Mouse (Mus musculus) kidney, postnatal 36 days (tissue): ENCODE measurements around the gene Tas1r1.

Experiments
- DNase-seq, 2 experiments: peaks; one replicate each; pipeline ENCODE4 v3.0.0; 2021 to 2022; ENCODE audit warnings: mixed read lengths in 2 of 2

Gene Tas1r1

DNA sequence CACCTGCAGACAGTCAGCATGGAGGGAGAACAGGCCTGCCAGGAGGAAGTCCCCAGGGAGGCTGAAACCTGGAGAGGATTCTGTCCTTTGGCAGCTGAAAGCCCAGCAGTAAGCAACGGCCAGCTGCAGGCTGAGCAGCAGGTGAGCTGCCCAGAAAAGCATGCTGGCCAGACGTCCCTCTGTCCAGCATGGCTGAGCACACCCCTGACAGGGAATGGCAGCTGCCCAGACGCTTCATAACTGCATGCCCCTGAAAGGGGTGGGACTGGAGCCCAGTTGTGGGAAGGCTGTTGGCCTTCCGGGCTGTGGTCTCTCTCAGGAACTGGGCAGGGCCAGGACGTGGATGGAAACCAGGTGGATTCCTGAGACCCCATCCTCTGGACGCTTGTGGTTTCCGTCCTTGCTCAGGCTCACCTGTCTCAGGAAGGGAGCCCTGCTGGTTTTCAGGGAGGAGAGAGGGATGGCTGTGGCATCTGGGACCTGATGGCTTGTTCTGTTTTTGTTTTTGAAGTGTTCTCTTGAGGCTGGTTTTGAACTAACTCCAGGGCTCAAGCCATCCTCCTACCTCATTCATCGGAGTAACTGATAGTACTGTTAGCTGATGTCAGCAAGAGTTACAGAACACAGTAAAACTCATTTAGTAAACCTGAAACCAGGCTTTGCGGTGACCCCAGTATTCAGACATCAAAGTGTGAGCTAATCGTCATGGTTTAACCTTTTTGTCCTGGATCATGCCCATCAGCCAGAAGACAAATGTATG lies at the start of gene Tas1r1:
Gene Tas1r1, minus strand, starts transcription at position 344 of the 760 bp plus-strand sequence.
- DNase-seq: peak in 1 of 2 experiments; percentile 41

DNA sequence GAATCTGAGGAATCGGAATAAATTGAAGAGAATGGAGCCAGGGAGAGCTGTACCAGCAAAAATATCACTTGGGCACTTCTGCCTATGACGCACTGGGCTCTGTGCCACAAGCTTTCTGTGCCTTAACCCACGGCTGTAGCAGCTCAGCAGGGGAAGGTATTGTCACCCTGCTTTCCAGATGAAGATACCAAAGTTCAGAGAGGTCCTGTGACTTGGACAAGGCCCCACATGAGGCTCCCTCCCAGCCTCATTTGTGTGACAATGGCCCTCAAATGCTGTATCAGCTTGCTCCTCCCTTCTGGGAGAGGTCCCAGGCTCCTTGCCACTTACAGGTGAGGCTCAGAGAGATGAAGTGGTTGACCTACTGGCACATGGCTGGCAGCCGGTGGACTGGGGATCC lies 49.8 kb upstream of the Tas1r1 start:
- DNase-seq: peak; percentile 44 to 70

DNA sequence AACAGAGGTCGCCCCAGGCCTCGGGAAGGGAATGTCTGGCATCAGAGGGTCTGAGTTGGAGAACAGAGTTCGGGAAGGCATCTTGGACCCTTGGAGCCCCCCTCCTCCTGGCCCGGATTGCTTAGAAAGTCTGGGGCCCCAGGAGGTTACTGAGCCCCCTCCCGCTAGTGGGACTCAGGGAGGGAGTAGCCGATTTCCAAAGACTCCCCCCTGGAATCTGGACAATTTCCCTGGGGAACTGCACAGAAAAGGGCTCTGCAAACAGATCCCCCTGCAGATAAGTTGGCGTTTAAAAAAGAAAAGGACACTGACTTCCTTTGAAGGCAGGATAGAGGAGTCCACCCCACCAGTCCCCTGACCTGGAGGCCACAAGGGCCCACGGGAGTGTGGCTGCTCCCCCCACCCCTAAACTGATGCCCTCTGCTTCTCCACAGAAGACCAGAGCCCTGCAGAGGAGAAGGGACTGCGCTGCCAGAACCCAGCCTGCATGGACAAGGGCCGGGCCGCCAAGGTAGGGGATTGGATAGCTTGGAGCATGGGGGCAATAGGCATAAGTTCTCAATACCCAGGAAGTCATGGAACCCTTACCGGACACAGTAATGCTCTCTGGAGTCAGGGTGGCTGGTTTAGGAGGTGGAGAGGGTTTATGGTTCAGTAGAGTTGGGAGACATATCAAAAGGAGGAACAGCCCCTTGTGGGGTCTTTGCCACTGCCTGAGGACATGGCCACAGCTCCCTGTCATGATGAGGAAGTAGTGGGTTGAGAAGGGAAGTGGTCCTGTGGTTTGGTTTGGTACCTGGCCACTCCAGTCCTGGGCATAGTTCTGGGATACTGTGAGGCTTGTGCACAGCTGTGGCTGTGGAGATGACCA lies 49.1 kb upstream of the Tas1r1 start:
- no peak for DNase-seq

DNA sequence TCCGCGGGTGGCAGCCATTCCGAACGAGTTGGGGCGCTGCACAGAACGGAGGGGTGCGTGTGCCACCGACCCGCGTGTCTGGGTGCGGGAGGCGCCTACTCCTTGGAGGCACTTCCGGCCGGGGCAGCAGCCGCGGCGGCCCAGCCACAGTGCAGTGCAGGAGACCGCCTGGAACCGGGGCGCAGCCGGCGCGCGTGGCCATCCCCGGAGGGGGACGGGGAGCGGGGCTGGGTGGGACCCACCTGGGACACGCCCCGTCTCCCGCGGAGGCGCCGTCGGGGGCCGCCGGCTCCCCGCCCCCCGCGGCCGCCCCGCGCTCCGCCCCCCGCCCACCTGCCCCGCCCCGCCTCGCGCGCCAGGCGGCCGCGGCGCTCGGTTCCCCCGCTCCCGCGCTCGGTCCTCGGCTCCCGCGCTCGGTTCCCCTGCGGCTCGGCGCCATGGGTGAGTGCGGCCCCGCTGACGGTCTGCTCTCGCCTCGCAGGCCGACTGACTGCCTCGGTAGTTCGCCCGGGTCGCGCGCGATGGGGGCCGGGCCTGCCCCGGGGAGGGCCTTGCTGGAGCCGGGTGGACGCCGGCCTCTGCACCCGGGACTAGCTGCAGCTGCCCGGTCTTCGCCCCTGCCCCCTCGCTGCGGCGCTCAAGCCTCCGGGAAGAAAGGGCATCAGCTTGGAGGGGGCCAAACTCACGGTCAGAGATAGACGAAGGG lies 48.3 kb upstream of the Tas1r1 start:
- peak; percentile 71 to 85 for DNase-seq

DNA sequence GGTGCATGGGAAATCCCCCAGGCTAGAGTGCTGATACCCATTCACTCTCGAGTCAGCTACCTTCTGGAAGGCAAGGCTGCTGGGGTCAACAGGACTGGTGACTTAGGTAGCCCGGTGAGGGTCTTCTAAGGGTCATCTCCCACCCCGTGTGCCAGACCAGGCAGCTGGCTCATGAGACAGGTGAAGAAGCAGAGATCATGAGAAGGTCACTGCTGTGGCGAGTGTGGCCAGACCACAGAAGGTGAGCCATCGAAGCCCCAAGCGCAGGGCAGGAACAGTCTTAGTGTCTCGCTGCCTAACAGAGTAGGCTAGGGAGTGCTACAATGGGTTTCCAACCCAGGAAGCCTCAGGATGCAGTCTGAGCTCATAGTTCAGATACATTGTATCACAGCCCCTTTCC lies 46.2 kb upstream of the Tas1r1 start:
- DNase-seq: no peak

DNA sequence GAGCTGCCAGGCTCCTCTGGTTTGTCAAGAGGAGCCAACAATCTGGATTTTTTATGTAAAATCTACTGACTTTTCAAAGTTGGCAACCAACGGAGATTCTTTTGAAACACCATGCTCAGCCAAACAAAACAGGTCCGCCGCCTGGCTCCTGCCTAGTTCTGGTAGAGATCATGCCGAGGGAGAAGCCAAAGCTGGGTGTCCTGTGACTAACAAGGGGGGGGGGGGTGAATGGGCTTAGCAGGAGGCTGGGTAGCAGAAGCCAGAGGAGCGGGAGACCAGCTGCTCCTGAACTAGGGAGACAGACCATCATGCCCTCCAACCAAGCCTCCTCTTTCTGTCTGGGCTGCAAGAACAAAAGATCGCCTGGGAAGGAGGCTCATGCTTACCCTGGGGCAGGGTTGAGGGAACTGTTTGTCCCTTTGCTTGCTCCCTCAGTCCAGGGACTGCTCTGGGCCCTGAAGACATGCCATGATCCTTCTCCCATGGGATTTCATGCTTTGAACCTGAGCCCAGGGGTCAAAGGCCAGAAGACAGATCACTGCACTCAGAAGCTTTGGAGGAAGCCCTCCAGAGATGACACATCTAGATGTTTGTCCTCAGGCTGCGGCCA lies 45.3 kb upstream of the Tas1r1 start:
- peak in 1 of 2 experiments; percentile 63 for DNase-seq

DNA sequence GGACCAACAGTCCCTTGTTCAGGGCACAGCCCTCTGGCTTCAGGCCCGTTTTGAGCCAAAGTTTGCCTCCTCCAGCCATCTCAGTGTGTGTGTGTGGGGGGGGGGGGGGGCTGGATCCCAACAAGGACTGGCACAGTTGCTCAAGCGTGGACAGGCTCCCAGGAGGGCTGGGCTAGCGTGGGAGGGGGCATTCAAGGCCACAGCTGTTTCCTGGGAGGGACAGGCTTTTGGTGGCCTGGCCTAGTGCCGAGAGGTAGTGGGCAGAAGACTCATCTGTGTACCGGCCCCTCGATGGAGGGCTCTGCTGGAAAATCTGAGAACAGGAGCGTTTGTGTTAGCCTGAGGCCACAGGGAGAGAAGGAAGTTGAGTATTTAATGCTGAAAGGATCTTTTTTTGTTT lies 41.6 kb upstream of the Tas1r1 start:
- DNase-seq: no peak

DNA sequence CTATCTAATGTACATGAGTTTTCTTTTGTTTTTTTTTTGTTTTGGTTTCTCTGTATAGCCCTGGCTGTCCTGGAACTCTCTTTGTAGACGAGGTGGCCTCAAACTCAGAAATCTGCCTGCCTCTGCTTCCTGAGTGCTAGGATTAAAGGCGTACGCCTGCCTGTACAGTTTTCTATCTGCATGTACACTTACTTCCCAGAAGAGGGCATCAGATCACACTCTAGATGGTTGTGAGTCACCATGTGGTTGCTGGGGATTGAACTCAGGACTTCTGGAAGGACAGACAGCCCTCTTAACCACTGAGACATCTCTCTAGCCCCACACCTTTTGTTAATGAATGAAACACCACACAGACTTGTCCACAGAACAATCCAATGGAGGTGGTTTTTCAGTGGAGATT lies 40.9 kb upstream of the Tas1r1 start:
- no peak for DNase-seq

DNA sequence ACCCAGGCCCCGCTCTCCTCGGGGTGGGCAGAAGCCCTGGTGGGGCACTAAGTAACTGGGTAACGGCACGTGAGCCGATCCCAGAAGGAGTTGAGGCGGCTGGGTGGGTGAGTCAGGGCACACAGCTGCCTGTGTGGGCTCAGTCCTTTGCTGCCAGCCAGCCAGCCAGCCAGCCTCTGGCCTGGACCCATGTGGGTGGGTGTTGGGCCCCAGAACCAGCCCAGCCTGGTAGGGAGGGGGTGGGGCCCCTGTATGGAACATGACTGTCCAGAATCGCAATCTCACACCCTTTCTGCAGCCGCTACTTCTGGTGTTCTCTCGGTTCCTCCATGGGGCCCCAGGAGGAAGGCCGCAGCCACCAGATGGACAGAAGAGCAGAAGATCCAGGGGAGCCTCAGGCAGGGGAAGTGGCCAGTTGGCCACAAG lies 39.8 kb upstream of the Tas1r1 start:
- DNase-seq: no peak

DNA sequence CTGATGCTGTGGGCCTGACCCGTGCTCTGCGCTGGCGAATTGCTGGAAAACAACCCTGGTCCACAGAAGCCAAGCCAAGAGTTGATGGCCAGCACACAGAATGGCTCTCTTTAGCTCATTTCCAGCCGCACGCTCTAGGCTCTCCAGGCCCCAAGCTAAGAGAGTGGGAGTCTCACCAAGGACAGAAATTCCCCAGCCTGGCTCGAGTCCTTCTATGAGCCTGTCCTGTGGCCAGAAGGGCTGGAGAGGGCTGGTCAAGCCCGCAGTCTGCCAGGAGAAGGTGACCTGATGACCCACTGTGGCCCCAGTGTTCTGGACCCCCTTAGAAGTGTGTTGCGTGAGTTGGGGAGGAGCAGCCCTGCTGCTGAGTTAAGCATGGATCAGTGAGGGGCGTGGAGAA lies 38.8 kb upstream of the Tas1r1 start:
- DNase-seq: no peak

DNA sequence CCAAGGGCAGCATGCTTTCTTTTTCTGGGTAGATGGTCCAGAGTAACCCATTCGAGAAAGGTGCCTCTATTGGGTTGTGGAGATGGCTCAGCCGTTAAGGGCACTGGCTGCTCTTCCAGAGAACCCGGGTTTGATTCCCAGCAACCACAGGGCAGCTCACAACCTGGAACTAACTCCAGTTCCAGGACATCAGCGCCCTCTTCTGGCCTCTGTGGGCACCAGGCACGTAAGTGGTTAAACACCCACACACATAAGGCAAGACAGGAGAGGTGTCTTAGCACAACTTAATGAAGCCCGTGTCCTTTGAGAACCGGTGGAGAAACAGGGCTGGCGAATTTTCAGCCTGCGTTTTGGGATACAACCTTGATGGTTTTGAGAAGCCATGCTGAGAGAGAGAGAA lies 36.2 kb upstream of the Tas1r1 start:
- no peak for DNase-seq

DNA sequence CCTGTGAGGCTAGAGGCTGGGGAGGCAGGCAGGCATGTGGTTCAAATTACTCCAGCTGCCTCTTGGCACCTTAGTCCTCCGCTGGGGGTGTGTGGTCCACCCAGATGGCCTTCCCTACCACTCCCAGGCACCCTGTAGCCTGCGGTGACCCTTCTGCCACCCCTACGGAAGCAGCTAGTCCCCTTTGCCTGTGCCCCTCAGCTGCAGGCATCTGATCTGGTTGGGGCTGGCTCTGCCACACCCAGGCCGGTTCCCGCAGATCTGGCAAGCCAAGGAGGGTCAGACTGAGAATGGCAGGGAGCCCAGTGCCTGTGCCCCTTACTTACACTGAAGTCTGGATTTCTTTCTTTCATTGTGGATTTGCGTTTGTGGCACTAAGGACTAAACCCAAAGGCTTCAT lies 35.3 kb upstream of the Tas1r1 start:
- DNase-seq: no peak

DNA sequence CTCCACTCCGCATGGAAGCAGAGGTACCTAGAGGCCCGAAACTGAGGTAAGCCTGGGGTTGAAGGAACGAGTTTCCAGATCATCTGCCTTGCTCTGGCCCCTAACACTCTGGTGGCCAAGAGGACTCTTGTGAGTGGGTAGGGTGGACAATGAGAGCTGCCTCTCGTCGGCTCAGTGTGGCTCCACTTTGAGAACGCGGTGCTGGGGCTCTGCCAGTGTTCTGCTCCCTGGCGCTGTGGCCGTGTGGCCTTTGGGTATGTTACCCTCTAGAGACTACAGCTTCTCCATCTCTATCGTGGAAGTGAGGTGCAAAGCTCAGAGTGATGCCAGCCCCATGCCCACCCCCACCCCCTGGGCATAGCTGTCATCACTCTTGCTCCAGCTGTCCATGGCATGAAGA lies 34.3 kb upstream of the Tas1r1 start:
- peak in 1 of 2 experiments; percentile 37 for DNase-seq

DNA sequence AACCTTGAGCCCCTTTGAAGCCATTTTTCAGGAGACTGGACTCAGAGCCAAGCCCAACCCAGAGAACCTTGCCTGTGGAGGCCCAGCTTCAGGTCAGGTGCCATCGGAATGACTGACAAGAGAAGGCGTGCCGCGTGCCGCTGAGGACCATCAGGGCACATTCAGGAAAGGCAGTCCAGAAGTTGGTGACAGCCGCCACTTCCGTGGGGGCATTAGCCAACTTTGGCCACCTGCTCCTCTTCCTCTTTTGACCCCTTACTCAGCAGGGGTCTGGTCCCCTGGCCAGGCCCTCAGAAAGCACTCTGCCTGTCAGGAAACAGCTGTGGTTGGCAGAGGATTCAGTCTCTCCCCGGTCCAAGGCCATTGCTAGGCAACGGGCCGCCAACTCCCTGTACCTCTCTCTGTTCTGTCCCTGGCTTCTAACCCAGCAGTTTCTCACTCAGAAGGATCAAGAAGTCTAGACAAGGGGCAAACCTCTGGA lies 33.8 kb upstream of the Tas1r1 start, which contains the start of gene Plekhg5:
Gene Plekhg5, plus strand, starts transcription at position 378 of the 481 bp plus-strand sequence.
- peak in 1 of 2 experiments; percentile 47 for DNase-seq

DNA sequence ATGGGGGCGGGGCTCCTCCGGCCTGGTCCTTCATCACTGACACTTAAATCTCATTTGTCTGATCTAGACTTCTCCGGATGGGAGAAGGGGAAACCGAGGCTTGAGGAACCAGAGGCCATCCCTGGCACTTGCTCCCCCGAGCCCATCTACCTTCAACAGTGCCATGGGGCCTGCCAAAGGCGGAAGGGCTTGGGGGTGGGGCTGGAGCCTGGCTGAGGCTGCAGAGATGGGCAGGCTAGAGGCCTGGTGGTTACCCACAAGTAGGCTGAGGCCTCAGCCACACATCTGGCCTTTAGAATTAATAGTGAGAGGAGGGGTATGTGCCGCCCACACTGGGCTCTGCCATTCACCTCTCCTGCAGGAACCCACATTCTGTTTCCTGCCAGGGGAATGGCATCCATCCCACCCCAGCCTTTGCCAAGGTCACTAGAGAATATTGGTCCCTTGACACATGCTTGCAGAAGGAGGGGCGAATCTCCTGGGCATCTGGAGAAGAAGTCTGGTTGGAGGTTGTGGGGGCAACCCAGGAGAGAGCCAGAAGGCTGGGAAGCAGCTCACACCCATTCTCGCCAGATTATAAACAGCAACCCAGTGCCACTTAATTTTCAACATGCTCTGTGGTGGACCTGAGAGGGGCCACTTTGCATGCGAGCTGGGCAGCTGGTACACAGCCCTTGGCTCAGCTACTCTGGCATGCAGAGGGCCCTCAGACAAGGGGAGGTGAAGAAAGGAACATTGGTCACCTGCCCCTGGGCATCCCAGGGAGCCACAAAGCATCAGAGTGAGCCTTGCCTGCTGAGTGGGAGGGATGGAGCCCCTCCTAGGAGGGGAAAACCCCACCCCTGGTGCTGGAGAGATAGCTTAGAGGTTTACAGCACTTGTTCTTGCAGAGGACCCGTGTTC lies 32.4 kb upstream of the Tas1r1 start:
- DNase-seq: no peak

DNA sequence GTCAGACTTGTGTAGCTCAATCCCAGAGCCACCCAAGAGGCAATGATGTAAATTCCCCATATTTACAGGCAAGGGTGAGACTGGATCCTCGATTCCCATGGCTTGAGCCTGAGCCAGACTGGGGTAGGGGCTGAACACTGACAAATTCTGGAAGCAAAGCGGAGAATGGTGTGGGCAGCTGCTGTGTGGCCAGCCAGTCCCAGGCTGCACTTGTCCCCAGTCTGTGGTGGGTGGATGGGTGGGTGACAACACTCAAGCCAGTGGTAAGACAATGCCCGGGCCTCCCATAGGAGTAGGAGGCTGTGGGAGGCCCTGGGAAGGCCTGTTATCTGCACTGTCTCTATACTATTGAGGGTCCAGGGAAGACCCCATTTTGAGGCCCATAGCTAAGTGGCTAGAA lies 30.9 kb upstream of the Tas1r1 start:
- DNase-seq: no peak

DNA sequence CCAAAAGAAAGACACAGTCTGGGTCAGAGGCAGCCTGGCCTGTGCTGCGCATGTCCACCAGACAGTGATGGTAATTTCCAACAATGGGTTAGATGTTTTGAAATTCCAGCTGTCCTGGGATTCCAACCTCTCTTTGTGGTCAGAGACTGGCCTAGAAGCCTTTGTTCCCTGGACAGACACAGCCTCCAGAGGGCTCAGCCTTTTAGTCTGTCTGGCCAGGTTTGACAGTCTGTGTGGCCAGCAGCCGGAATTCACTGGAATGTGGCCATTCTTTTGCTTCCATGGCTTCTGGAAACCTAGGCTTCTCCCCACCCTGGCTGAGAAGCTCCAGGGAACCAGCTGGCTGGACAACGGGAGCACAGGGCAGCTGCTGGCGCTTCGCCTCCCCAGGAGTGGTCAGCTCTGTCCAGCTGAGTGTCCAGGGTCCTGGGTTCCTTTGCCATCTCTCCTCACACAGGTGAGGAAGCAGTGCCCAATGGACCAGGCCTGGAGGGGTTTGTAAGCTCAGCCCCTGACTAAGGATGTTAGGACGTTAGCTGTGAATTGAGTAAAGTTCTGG lies 29.9 kb upstream of the Tas1r1 start:
- DNase-seq: no peak

DNA sequence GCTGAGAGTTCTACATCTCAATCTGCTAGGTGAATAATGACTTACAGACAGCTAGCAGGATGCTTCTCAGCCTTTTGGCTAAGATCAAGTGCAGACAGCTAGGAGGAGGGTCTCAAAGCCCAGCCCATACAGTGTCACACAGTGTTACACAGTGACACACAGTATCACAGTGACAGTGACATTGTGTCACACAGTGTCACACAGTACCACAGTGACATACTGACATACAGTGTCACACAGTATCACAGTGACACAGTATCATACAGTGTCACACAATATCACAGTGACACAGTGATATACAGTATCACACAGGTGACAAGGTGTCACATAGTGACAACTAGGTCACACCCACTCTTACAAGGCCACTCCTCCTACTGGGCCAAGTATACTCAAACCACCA lies 28.9 kb upstream of the Tas1r1 start:
- DNase-seq: no peak

DNA sequence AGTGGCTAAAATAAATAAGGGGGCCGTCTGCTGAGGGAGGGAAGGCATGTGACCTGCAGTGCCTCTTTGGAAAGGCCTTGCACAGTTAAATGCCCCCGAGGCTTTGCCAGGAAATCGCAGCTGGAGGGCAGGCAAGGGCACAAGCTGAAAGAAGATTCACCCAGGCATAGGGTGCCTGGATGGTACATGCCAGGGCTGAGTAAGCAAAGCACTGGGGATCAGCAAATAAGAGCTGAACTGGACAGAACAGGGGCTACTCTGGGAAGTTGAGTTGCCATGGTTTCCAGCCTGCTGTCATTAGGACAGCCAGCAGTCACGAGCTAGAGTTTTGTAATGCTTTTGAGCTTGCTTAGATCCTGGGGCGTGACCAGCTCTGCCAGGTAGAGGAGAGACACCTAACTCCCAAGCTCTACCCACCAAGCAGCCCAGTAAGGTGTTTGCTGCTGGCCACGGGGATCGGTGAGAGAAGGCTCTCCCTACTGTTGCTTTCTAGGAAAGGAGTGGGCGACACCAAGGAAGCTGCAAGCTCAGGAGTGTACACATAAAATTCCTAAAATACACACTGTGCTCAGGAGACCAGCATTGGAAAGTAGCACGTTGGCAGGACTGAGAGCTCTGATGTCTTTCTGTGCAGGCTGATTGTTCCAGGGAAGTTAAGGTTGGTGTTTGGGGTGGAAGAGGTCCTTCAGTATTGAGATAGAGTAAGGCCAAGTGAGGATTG lies 24.2 kb upstream of the Tas1r1 start:
- DNase-seq: peak; percentile 78 to 85

DNA sequence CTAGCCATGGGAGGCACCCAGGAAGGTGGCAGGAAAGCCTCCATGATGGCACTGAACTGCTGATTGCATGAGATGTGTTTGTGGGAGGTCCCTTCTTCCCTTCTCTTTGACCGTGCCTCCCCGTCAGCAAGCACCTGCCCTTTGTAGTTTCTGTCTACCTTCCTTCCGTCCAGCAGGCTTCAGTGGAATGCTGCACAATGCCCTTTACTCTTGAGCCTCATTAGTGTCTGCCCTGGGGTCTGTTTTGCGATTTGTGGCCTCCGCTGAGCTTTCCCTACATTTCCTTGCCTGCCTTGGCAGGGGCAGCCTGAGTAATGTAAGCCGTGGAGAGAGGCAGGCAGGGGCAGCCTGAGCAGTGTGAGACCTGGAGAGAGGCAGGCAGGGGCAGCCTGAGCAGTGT lies 6.2 kb upstream of the Tas1r1 start:
- peak; percentile 45 for DNase-seq

DNA sequence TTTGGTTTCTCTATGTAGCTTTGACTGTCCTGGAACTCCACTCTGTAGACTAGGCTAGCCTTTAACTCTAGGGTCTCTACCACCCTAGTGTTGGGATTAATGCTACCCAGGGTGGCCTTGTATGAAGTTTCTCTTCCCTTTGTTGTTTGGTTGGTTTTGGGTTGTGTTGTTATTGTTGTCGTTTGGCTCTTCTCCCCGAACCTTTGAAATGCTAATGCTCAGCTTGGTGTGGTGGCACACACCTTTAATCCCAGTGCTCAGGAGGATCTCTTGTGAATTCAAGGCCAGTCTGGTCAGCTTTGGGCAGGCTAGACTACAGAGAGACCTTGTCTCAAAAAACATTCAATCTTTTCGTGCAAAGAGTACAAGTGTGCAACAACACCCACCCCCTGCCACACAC lies 4.8 kb upstream of the Tas1r1 start:
- DNase-seq: no peak
